Mouse (Mus musculus) 416B (cell line): ENCODE data around the gene Zfp961.
"Not testable (repeated sequence)": the region's sequence is repeated elsewhere in the genome, so short reads cannot be mapped to it uniquely, and the experiment has no call there.

ENCODE experiments used
- DNase-seq: peaks from one replicate; pipeline ENCODE4 v3.0.0; 2011; ENCODE audit warnings: low read depth

Gene Zfp961

GRCm38 (mm10) chr8:72017339-72017738 lies 66.5 kb downstream of the Zfp961 start:
- not testable (repeated sequence) for DNase-seq

- peak; percentile 20 for DNase-seq
Measured at GRCm38 (mm10) chr8:72018141-72018540, 67.3 kb downstream of the Zfp961 start.

GRCm38 (mm10) chr8:72019022-72019421 lies 68.2 kb downstream of the Zfp961 start:
- not testable (repeated sequence) for DNase-seq

GRCm38 (mm10) chr8:72019816-72020215 lies 69.0 kb downstream of the Zfp961 start:
- DNase-seq: no peak

GRCm38 (mm10) chr8:72024886-72025285 lies 74.0 kb downstream of the Zfp961 start:
- not testable (repeated sequence) for DNase-seq

- DNase-seq: peak; percentile 21
Measured at GRCm38 (mm10) chr8:72032926-72033325, 82.1 kb downstream of the Zfp961 start.

- DNase-seq: not testable (repeated sequence)
Measured at GRCm38 (mm10) chr8:72040918-72041317, 90.1 kb downstream of the Zfp961 start, which contains the start of gene Olfr372. Gene Olfr372, plus strand, starts transcription at chr8:72041218.

GRCm38 (mm10) chr8:72042493-72042892 lies 91.7 kb downstream of the Zfp961 start:
- no peak for DNase-seq
